Mouse (Mus musculus) embryo, embryonic 11 days (tissue): ENCODE data around the gene Mcmbp.
A peak's percentile ranks its signal among the peaks of the same experiment; 100 is the strongest.

Experiments
- DNase-seq: peaks from one replicate; pipeline ENCODE4 v3.0.0-alpha.2; 2015

Gene Mcmbp

DNA sequence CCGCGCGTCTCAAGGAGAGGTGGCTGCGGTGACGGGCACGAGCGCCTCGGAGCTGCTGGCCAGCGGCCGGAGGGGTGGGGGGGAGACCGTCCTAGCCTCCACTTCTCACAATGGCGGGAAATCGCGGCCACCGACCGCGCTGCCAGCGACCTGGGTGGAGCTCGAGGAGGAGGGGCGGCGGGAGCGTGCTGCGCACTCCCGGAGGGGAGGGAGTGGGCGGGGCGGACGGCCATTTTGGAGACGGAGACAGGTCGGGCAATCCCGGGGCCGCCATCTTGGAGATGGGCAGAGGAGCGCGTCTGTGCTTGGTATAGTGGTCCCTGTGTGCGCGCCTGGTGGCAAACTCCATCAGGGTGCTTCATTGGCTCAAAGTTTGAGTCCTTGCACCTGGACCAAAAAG, at the start of gene Mcmbp:
Gene Mcmbp (minus strand): TSS at position 162 of the 400 bp plus-strand sequence.
- peak; percentile 98 for DNase-seq

DNA sequence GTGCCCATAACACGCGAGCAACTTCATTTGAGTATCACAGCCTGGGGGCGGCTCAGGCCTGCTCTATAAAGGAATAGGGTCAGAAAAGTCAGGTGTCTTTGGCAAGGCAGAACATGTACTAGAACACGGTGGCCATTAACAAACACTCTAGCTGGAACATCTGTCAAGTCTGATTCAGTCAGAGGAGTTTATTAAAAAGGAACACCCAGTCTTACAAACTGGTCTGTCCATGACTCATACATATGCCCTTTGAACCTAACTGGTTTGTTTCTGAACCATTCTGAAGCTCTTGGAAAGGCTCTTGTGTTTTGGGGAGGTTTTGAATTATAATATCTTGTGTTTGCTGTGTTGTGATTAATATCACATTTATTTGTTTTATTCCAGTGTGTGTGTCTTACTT, 49.8 kb upstream of the Mcmbp start:
- DNase-seq: no peak

DNA sequence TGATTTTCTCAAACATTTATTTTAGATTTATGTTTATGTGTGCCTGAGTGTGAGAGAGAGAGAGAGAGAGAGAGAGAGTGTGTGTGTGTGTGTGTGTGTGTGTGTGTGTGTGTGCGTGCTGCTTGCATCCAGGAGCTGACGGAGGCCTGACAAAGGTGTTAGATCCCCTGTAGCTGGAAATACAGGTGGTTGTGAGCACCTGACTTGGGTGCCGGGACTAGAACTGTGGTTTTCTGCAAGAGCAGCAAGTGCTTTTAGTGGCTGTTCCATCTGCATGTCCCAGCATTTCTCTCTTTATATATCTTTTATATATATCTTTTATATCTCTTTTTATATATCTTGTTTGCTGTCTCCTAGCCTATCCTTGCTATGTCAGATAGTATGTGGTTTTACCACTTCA, 41.6 kb upstream of the Mcmbp start:
- DNase-seq: no peak

DNA sequence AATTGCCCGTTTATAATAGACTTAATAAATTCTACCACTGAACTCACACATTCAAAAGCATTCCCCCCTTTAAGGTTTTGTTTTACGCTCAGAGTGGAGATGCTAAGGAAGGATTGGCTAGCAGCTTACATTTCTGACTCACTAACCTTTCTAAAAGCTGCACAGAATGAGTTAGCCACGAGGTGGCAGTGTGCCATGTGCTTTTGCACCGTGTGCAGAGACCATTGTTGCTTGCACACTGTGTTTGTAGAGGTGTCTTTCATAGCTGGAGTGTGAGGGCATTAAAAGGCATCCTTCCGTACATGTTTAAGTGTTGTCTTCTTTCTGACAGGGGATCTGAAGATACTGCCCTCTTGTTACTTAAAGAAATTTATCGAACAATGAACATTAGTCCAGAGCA, 39.0 kb upstream of the Mcmbp start:
- DNase-seq: peak; percentile 81

DNA sequence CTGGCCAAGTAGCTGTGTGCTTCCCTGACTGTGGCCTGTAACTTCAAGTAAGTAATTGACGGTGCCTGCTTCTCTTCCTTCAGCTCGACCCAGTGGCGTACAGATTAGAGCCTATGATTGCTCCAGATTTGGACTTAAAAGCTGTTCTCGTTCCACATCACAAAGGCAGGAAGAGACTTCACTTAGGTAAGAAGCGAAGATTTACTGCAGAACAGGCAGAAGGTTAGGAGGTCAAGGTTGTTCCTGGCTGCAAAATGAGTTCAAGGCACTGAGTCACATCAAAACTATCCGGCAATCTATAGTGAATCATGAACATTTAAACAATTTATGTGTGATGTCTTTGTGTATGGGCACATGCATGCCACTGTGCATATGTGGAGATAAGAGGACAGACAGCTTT, 36.9 kb upstream of the Mcmbp start:
- DNase-seq: no peak

DNA sequence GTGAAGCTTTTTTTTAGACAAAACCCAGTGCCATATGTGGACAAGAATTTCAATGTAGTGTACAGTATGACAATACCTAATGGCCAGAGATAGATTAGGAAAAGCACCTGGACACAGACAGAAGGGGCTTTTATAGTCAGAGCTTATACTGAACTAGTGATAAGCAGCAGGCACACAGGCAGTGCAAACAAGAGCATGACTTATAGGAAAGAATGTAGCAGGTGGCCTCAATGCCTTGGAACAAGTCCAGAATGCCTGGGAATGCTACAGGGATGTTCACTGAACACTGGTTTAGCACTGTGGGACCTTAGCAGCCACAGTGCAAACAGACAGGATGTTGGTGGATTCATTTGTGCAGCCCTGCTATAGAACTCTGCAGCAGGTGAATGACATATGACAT, 26.4 kb upstream of the Mcmbp start:
- no peak for DNase-seq

DNA sequence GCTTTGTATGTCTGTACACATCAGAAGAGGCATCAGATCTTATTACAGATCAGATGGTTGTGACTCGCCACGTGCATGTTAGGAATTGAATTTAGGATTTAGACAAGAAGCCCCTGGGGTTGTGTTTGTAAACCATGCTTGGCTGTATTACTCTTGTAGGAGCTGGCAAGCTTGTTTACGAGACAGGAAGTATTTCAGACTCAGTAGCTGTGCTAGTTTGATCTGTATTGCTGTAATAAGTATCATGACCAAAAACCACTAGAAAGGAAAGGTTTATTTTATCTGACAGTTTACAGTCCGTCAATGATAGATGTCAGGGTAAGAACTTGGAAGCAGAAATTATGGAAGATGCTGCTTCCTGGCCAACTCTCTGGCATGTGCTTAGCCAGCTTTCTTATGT, 18.7 kb upstream of the Mcmbp start:
- no peak for DNase-seq

DNA sequence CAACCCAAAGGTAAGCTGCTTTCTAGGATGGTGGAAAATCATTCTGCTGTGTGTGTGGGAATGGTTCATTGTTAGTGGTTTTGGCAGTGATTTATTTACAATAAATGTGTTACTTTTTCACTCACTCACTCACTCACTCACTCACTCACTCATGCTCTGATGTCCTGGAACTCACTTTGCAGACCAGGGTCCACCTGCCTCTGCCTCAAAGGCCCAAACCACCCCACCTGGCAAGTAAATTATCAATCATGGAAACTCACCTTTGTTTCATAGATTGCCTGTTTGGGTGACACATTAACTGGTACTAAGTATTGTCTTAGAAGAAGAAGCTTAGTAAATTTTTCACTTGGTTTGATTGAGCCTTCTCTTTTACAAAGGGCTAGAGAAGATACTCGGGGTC, 15.1 kb upstream of the Mcmbp start:
- DNase-seq: no peak

DNA sequence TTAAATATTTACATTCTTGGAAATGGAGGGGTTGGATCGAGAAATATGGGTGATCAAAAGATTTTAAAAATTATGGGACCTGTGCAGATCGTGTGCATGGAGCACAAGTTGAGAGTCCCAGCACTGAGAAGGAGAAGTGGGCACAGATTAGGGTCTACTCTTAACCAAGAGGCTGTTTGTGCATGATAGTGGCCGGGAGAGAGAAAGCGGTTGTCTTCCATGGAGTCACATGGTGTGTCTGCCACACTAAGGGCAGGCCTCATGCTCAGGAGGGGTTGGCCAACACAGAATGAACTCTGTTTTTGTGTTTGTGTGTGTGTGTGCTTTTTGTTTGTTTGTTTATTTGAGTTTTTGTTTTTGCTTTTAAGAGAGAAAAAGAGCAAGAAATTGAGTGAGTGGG, 11.7 kb upstream of the Mcmbp start:
- no peak for DNase-seq

DNA sequence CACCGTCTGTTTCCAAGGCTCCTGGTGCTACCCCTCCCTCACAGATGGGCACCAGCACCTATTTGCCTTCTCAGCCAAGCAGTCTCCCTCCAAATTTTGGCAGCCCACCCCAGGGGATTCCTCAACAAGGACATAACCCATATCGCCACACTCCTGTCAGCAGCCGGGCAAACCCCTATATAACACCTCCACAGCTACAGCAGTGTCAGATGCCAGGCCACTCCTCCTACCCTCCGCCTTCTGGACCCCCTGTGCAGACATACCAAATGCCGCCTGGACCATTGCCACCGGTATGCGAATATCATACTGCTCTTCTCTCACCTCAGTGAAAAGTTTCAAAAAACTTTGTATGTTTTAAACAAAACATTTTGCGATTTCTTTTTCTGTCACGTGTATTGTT, 10.0 kb upstream of the Mcmbp start:
- no peak for DNase-seq

DNA sequence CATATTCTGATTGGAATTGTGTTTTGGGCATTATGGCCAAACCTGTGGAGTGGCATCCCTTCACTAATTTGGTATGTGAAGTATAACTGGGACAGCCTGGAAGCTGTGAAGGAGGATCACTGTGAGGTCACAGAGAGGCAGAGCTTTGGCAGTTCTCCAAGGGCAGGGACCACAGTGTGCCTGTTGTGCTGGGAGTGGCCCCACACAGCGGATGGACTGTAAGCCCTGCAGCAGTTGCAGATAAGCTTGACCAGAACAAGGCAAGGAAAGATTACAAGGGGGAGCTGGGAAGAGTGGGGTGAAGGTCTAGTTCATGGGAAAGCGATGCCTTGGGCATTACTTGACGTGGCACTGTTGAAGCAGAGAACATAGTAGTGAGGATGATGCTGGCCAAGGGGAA, 8.5 kb upstream of the Mcmbp start:
- DNase-seq: peak; percentile 29

DNA sequence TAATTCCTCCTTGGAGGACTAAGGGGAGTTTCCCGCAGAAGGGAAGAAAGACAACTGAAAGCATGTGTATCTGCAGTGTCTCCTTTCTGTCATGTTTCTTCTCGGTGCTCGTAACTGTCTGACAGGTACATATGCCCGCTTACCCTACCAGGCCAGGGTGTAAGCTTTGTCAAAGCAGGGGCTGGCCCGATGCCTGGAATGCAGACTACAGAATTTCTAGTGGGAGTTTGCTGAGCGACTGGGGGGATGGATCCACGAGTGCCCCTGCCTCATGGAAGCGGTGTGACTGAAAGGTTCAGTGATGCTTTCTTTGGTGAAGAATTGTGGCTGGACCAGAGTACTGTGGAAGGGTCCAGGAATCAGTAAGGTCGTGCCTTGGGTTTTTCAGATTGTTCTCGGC, 5.9 kb upstream of the Mcmbp start:
- no peak for DNase-seq

DNA sequence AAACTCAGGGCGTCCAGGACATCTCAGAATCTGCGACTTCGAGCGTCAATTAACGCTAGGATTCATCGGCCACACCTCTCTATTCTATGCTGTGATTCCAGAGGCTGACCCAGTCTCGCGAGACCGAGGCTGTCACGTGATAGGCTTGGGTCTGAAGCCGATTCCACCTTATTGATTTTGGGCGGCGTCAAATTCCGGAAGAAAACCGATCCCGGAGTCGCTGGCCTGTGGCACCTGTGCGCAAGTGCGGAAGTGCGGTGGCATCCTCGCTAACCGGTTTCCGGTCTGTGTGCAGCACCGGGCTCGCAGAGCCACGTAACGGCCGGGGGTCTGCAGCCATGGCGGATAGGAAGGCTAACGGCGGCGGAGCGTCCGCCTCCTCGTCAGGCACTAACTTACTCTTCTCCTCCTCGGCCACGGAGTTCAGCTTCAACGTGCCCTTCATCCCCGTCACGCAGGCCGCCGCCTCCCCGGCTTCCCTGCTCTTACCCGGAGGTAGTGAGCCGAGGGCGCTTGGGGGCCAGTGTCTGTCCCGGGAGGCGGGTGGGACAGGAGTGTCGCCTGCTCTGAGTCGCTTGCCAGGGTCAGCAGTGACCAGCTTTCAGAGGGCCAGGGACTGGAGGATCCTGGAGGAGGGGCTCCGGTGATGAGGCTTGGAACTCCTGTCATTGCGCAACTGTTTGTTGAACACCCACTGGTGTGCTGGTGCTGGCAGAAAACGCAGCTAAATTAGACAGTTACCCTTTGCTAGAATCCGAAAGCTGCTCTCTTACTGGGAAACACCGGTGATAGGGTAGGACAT, 4.6 kb upstream of the Mcmbp start, which contains the start of gene Sec23ip:
Gene Sec23ip (plus strand): TSS at position 260 of the 802 bp plus-strand sequence.
- DNase-seq: peak; percentile 99

DNA sequence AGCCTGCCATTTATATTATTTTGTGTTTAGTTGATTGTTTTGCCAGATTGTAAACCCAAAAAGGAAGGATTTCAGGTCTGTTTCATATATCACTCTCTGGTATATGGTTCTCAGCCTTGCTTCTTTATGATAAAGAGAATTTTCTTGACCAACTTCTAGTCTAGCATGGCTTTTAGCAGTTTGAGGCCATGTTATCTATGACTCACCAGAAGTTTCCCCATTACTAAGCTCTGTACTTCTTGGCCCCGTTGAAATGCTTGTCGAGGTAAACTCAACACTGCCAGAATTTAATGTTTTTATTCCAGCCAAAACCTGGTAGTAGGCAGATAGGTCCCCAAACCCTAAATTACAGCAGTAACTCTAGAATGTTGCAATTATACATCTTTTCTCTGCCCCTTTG, 3.6 kb upstream of the Mcmbp start:
- DNase-seq: no peak

DNA sequence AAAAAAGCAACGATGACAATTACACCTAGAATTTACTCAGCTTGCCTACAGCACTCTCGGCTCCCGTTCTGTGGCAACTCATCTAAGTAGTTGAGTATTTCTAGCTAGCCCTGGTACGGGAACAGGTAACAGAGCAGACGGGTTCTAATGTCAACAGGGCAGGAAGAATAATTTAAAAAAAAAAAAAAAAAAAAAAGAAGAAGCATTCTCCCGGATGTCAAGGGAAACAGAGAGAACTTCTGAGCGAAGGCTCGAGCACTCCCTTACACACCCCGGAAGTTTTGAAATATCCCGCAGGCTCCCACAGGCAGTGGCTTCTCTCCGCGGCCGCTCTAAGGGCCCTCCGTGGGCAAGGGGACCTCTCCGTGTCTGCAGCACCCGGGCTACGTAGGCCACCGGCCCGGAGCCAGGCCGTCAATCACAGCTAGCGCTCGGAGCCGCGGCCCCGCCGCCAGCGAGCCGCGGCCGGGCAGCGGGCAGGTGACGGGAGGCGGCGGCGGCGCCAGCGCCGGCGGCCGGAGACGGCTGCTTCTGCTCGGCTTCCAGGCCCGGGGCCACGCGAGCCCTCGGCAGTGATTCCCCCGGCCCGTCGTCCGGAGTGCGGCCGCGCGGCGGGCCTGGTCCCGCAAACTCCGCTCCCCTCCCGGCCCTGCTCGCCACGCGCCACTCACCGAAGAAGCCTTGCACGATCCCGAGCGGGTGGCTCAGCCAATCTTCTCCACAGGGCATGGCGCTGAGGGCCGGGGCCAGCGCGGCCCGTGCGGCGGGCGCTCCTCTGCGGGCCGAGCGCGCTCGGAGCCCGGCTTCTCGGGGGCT, 625 bp downstream of the Mcmbp start:
- DNase-seq: no peak

DNA sequence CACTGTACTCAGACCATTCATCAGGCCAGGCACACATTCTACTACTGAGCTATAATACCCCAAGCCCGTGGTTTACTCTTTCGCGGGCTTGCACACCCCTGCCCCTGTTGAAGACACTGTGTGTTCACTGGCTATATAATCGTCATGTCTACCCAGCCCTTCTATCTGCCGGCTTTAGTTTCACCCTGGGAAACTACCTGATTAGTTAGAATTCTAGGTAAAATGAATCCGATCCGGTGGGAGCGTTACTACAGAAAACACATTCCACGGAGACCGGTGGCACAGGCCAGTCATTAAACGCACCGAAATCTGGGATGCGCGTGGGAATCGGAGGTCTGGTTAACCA, 1.2 kb downstream of the Mcmbp start:
- peak; percentile 5 for DNase-seq

DNA sequence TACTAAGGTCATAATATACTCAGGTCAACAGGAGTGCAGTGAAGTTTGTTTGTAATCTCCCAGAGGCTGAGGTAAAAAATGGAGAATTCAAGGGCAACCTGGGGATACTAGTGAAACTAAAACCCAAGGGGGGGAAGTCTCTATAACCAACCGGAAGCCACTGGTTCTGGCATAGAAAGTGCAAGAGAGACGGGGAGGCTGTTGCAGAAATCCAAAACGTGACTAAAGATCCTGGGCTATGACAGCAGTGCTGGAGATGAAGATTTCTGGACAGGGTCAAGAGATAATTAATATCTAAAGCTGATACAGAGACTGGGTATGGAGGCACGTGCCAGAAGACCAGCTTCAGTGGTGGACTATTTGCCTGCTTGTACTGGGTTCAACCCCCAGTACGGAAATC, 2.3 kb downstream of the Mcmbp start:
- no peak for DNase-seq

DNA sequence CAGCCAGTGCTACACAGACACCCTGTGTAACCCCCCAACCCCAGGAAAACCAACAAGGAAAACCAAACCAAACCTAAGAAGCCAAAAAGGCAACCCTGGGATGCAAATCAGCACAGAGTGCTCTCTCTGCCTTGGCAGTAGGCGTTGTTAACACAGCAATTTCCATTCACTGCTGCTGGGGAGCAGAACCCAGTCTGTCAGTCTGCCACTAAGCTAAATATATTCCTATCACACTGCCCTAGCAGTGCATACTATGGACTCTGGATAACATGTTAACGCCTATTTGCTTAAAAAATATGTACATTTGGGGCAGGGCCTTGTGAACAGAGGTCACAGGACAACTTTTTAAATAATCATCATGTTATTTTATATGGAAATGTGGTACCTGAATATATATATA, 8.7 kb downstream of the Mcmbp start:
- DNase-seq: no peak

DNA sequence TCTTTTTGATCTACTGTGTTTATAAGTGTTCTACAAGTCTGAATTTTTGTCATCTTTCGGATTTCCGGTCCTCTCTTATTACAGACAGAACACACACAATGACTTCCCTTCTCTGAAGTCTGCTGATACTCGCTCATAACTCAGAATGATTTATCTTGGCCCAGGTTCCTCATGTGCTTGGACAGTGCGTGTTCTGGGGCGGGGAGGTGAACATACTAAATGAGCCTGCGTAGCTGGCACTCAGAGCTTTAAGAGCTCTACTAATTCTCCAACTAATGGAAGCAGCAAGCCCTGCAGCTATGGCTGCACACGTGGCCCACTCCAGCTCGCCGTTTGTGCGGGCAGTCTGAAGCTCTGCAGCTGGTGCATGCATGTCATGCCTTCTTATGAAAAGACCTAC, 11.6 kb downstream of the Mcmbp start:
- DNase-seq: no peak

DNA sequence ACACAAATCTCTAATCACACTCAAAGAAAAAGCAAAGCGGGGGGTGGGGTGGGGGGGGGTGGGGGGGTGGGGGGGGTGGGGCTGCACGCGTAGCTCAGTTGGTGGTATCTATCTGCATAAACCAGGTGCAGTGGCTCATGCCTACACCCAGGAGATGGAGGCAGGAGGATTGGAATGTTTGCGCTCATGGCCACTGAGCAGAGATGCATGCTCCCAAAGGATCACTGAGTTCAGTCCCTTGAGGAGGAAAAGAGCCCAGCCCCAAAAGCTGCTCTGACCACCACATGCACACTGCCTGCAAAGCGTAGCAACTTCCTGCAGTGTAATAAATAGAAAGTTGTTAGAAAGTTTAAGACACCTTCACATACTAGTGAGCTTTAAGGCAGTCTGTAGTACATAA, 12.6 kb downstream of the Mcmbp start:
- DNase-seq: no peak

DNA sequence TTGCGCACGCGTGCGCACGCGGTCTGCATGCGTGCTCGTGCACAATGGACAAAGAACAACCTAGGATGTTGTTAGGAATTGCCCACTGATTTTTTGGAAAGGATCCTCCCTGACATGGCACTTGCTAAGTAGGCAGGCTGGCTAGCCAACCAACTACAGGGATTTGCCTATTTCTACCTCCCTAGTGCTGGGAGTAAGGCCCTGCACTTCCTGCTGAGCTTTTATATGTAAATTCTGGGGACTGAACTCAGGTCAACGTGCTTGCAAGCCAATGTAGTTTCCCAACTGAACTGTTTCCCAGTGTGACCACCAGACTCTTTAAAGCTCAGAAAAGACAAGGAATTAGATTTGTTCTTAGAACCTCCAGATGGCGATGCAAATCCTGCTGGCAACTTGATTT, 13.3 kb downstream of the Mcmbp start:
- no peak for DNase-seq

DNA sequence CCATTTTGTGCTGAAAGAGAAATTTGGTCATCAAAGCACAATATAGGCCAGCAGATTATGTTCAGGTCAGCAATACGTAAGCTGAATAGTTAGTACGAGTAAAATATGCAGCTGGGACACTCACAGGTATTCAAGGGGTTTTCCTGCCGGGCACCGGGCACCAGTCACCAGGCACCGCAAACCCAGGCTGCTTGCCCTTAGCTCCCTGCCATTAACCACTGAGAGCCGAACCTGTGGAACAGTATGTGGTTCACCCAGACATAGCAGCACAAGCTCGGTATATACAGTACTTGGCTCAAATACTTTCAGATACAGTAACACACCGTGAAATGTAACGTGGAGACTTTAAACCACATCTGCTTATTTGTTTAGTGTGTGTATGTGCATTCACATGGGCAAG, 15.1 kb downstream of the Mcmbp start:
- no peak for DNase-seq

DNA sequence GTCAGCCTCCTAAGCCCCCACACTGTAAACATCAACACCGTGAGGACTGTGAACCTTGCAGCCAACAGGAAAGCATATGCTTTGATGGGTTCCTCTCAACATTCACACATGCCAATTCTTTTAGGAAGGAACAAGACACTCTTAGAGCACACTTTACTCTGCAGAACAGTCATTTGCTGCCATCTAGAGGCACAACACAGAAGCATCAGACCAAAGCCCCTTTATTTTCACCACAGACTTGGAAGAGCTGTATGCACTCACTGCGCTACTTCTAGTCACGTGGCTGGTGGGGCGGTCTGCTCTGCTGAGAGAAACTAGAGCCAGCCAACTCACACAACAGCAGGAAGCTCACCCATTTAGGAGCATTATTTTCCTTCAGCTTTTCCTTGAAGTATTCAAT, 15.5 kb downstream of the Mcmbp start:
- DNase-seq: peak; percentile 68

DNA sequence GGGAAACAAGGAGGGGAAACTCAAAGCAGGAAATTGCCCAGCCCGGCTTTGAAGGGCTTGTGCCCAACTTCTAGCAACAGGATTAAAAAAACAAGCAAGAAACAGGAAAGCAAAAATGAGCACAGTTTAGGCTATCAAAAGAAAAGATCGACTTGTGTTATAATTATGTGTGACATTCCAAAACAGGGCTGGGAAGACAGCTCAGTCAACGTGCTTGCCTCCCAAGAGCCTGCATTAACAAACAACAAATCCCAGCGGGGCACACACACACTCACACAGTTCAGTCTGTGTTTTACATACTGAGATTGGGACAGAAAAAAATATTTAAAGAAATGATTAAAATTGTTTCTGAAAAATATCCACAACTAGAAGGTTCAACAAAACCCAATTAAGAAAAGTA, 22.3 kb downstream of the Mcmbp start:
- no peak for DNase-seq

DNA sequence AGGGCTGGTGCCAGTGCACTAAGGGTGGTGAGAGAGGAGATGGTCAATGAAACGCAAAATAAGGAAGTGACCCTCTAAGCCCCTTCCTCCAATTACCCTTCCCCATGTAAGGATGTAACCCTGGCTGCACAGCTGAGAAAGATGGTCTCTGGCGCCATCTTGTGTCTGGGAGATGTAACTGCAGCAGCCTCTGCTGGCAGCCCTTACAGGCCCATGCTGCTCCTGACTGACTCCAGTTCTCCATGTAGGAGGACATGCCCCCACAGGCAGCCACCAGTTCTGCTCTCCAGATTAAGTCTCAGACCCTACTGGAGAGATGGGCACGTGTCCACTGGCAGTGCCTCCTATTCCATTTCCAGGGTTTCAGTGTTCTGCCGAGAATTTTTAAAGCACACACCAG, 34.6 kb downstream of the Mcmbp start:
- peak; percentile 74 for DNase-seq
